Mouse (Mus musculus) urinary bladder, adult 18-20 months (tissue): Measurements from ENCODE around the gene Ttll4.

ENCODE experiments used
- DNase-seq, 2 experiments: peaks; one replicate each; pipeline ENCODE4 v3.0.0; 2022; ENCODE audit warnings: low spot score in 2 of 2, mixed read lengths in 2 of 2

The Ttll4 gene

GRCm38 (mm10) chr1:74661448-74662195, at the start of gene Ttll4:
TSS of gene Ttll4 (plus strand) at chr1:74661745.
- peak; percentile 85 to 92 for DNase-seq

- DNase-seq: no peak
These were observed 37.4 kb upstream of the Ttll4 start for GRCm38 (mm10) chr1:74624183-74624582.

GRCm38 (mm10) chr1:74626076-74626475, 35.5 kb upstream of the Ttll4 start:
- DNase-seq: no peak

GRCm38 (mm10) chr1:74628001-74628400, 33.5 kb upstream of the Ttll4 start:
- DNase-seq: no peak

- DNase-seq: no peak
These were observed 28.8 kb upstream of the Ttll4 start for GRCm38 (mm10) chr1:74632734-74633133.

- DNase-seq: no peak
These were observed 18.0 kb upstream of the Ttll4 start for GRCm38 (mm10) chr1:74643524-74643923.

- DNase-seq: no peak
These were observed 17.6 kb upstream of the Ttll4 start for GRCm38 (mm10) chr1:74643926-74644325.

GRCm38 (mm10) chr1:74662253-74662865, 814 bp downstream of the Ttll4 start:
- no peak for DNase-seq

GRCm38 (mm10) chr1:74665153-74665552, 3.6 kb downstream of the Ttll4 start:
- DNase-seq: no peak

- no peak for DNase-seq
These were observed 6.8 kb downstream of the Ttll4 start for GRCm38 (mm10) chr1:74668371-74668770.

GRCm38 (mm10) chr1:74672731-74673130, 11.2 kb downstream of the Ttll4 start:
- DNase-seq: no peak

- DNase-seq: no peak
These were observed 15.3 kb downstream of the Ttll4 start for GRCm38 (mm10) chr1:74676863-74677262.

- no peak for DNase-seq
These were observed 16.3 kb downstream of the Ttll4 start for GRCm38 (mm10) chr1:74677843-74678242.

- DNase-seq: no peak
These were observed 25.6 kb downstream of the Ttll4 start for GRCm38 (mm10) chr1:74687131-74687530.

- DNase-seq: no peak
These were observed 32.5 kb downstream of the Ttll4 start for GRCm38 (mm10) chr1:74693891-74694583.

GRCm38 (mm10) chr1:74695836-74696235, 34.3 kb downstream of the Ttll4 start:
- DNase-seq: no peak

- no peak for DNase-seq
These were observed 35.9 kb downstream of the Ttll4 start for GRCm38 (mm10) chr1:74697416-74697815.

- no peak for DNase-seq
These were observed 36.8 kb downstream of the Ttll4 start for GRCm38 (mm10) chr1:74698353-74698752.

- DNase-seq: no peak
These were observed 37.2 kb downstream of the Ttll4 start for GRCm38 (mm10) chr1:74698791-74699190.

- DNase-seq: no peak
These were observed 40.6 kb downstream of the Ttll4 start for GRCm38 (mm10) chr1:74702142-74702553.

- DNase-seq: no peak
These were observed 42.6 kb downstream of the Ttll4 start for GRCm38 (mm10) chr1:74704156-74704555.

- DNase-seq: no peak
These were observed 43.5 kb downstream of the Ttll4 start for GRCm38 (mm10) chr1:74705016-74705415.

GRCm38 (mm10) chr1:74709566-74709965, 48.0 kb downstream of the Ttll4 start:
- no peak for DNase-seq
